Mouse (Mus musculus) kidney, postnatal 0 days (tissue): ENCODE results near the gene Ehbp1l1. TPM values are rescaled to one million over a fixed set of nuclear protein-coding genes. Genes with fewer than 3 reads are reported as not detected.

Experiments
- ATAC-seq: fragments of 200-750 bp; cut with Nextera tagmentation; replicated peaks from 2 replicates; pipeline ENCODE4 v1.8.0; 2017; ENCODE audit warnings: low read depth, moderate number of reproducible peaks, moderate TSS enrichment, moderate library complexity; ENCODE audit not compliant: low FRiP score
- DNase-seq: peaks from one replicate; pipeline ENCODE4 v3.0.0-alpha.2; 2016; ENCODE audit warnings: low spot score
- H3K27ac ChIP-seq: fragments of 300-500 bp; sonication (generic); 2 replicates; pipeline ENCODE4 v1.5.1; 2014; ENCODE audit warnings: mild to moderate bottlenecking
- H3K27me3 ChIP-seq: fragments of 300-500 bp; sonication (generic); 2 replicates; pipeline ENCODE4 v1.6.1; 2014; ENCODE audit warnings: low read length, mixed read lengths; ENCODE audit not compliant: insufficient read depth
- H3K36me3 ChIP-seq: fragments of 300-500 bp; sonication (generic); 2 replicates; pipeline ENCODE4 v1.6.1; 2014; ENCODE audit warnings: low read length, mixed read lengths; ENCODE audit not compliant: insufficient read depth
- H3K4me1 ChIP-seq: fragments of 300-500 bp; sonication (generic); replicated peaks from 2 replicates; pipeline ENCODE4 v1.6.1; 2014; ENCODE audit warnings: antibody characterized with exemption, low read length, mixed read lengths; ENCODE audit not compliant: insufficient read depth
- H3K4me2 ChIP-seq: fragments of 300-500 bp; sonication (generic); 2 replicates; pipeline ENCODE4 v1.6.1; 2014; ENCODE audit warnings: mild to moderate bottlenecking, low read length, moderate library complexity, mixed read lengths
- H3K4me3 ChIP-seq: fragments of 300-500 bp; sonication (generic); replicated peaks from 2 replicates; pipeline ENCODE4 v1.5.1; 2014; ENCODE audit warnings: low read depth, low read length
- H3K9ac ChIP-seq: fragments of 300-500 bp; sonication (generic); 2 replicates; pipeline ENCODE4 v1.6.1; 2014; ENCODE audit warnings: low read depth, low read length
- H3K9me3 ChIP-seq: fragments of 300-500 bp; sonication (generic); replicated peaks from 2 replicates; pipeline ENCODE4 v1.6.1; 2016; ENCODE audit warnings: low read length, inconsistent platforms, mixed read lengths
- CTCF ChIP-seq: IDR thresholded peaks from 2 replicates; pipeline ENCODE4 v1.5.1; 2016; ENCODE audit warnings: antibody characterized with exemption, low read depth, mild to moderate bottlenecking, moderate library complexity
- WGBS: fragments of 180-500 bp; shearing (Covaris S2); extraction: QIAGEN DNeasy Blood & Tissue Kit; methylation state at CpG from one replicate; pipeline ENCODE4 v1.1.7; 2014; 5-methylcytosine and 5-hydroxymethylcytosine counted together
- polyA plus RNA-seq: library from polyadenylated mRNA; unstranded; fragments of >200 nt; fragmentation: Nextera tagmentation; extraction: Ambion mirVana; gene quantifications from 2 replicates; pipeline ENCODE4 v1.2.1, GENCODE M21; 2015

Ehbp1l1 gene
- polyA plus RNA-seq, 1 experiment from 2014 or later, result 14.3 TPM

DNA sequence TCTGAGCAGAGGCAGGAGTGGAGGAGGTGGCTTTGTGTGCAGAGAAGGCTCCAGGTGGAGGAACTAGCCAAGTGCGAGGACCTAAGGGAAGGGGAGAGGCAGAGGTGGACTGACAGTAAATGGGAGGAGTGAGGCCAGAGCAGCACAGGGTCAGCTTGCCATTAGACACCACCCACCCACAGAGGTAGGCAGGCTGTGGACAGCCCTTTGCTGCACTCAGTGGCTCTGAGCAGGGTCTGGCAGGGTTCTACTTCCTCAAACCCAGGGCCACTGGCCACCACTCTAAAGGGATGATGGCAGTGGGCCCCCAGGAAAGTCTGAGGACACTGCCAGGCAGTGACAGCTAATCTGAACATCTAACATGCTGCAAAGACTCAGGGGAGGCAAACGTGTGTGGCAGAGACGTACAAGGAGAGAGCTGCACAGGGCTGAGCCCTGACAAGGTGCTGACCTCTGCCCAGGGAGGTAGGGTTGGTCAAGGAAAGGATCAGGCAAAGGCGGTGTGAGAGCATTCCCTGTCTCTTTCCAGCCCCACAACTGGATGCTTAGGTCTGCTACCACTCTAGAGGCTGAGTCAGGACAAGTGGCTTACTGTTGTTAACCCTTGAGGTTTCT lies 2.1 kb downstream of the Ehbp1l1 start:
- ATAC-seq, result no peak

DNA sequence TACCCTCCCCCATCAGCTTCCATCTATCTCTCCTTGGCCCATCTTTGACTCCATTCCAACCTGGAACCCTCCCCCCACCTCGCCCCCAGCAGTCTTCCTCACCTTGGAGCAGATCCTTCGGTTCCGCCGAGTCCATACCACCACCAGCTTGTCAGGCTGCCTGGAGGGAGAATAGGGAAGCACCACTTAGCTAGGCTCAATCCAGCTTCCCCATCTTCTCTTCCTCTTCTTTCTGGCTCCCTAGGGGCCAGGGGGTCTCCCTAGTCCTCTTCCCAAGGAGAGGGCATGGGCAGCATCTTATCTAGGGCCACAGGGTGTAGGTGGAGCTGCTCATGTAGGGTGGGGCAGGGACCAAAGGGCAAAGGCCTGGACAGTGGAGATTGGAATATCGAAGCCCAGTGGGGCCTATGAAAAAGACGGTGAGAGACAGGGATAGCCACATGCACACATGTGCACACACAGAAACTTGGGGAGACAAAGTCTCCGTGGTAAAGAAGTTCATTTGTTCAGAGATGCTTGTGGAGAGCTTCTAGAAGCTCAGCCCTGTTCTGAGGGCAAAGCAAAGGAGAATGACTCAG lies 3.2 kb downstream of the Ehbp1l1 start:
- no peak overlapping the region for H3K27ac ChIP-seq
- no peak overlapping the region for H3K4me2 ChIP-seq
- WGBS, result 89% methylated on average over 7 of the region's 7 CpGs
- no peak for ATAC-seq
- no peak overlapping the region for H3K4me3 ChIP-seq
- peaks cover 25% of the 10 kb centered on the region for H3K36me3 ChIP-seq
- no peak for DNase-seq
- TF ChIP-seq CTCF, result no peak
- H3K9me3 ChIP-seq, result no peaks in the 10 kb centered on the region
- H3K9ac ChIP-seq, result no peak overlapping the region
- peaks cover 20% of the 10 kb centered on the region; the same call in 1 of the 2 replicates for H3K4me1 ChIP-seq
- no peaks in the 10 kb centered on the region for H3K27me3 ChIP-seq

More for the DNA sequence above, 2.1 kb downstream of the Ehbp1l1 start:
- H3K9me3 ChIP-seq, result no peaks in the 10 kb centered on the region
- H3K4me2 ChIP-seq, result peak overlapping the region; percentile 70
- H3K4me1 ChIP-seq, result peaks cover 27% of the 10 kb centered on the region
- H3K27ac ChIP-seq, result no peak overlapping the region
- no peaks in the 10 kb centered on the region for H3K27me3 ChIP-seq
- TF ChIP-seq CTCF, result no peak
- peaks cover 23% of the 10 kb centered on the region for H3K36me3 ChIP-seq
- DNase-seq, result no peak
- no peak overlapping the region for H3K9ac ChIP-seq
- 0 out of 2 replicates have a peak overlapping the region, but pooled peaks have one; percentile 44 for H3K4me3 ChIP-seq
- WGBS, result 43% methylated on average over 4 of the region's 4 CpGs

DNA sequence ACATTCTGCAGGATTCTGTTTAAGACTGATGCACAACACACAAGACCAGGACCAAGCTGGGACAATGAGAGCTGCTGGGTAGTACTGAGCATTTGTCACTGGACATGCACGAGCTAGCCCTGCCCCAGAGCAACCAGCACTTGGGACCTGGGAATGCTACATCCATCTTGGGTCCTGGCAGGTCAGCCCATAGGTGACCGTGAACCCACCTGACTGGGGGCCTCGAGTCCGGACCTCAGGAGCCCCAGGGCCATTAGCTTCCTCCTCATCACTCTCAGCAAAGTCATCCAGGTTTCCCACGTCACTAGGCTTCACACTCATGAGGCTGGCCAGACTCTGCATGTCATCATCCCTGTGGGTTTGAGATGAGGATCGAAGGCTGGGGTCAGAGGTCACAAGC lies 4.9 kb downstream of the Ehbp1l1 start:
- Histone ChIP-seq H3K36me3 (peaks cover 25% of the 10 kb centered on the region), H3K9ac (no peak overlapping the region), H3K4me1 (0 out of 2 replicates have a peak, but pooled peaks cover 6% of the 10 kb centered on the region), H3K4me2 (no peak overlapping the region), H3K4me3 (no peak overlapping the region), H3K9me3 (no peaks in the 10 kb centered on the region), H3K27me3 (no peaks in the 10 kb centered on the region), H3K27ac (no peak overlapping the region)
- TF ChIP-seq CTCF, result no peak
- ATAC-seq, result no peak
- WGBS, result 89% methylated on average over 6 of the region's 6 CpGs
- DNase-seq, result no peak

DNA sequence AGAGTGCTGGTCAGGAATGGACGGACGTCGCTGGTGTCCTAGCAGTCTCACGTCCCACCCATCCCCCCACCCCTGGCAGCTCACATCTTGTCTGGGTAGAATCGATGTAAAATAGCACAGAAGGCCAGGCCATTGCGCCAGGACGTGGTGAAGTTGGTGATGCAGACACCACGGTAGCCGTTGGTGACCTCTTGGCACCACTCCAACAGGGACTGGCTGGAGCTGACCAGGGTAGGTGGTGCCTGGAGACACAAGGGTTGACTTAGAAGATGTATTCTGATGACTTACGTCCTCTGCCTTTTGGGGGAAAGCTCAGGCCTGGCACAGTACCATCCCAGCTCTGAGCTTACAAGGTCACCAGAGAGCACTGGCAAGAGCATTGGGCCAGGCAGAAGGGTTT lies 9.2 kb downstream of the Ehbp1l1 start:
- TF ChIP-seq CTCF, result no peak
- H3K4me2 ChIP-seq, result no peak overlapping the region
- H3K9ac ChIP-seq, result no peak overlapping the region
- peaks cover 3% of the 10 kb centered on the region; the same call in 1 of the 2 replicates for H3K4me1 ChIP-seq
- H3K36me3 ChIP-seq, result peaks cover 25% of the 10 kb centered on the region
- no peak overlapping the region for H3K27ac ChIP-seq
- no peaks in the 10 kb centered on the region for H3K9me3 ChIP-seq
- no peaks in the 10 kb centered on the region for H3K27me3 ChIP-seq
- DNase-seq (no peak), ATAC-seq (no peak)
- WGBS, result 62% methylated on average over 10 of the region's 10 CpGs
- no peak overlapping the region for H3K4me3 ChIP-seq

DNA sequence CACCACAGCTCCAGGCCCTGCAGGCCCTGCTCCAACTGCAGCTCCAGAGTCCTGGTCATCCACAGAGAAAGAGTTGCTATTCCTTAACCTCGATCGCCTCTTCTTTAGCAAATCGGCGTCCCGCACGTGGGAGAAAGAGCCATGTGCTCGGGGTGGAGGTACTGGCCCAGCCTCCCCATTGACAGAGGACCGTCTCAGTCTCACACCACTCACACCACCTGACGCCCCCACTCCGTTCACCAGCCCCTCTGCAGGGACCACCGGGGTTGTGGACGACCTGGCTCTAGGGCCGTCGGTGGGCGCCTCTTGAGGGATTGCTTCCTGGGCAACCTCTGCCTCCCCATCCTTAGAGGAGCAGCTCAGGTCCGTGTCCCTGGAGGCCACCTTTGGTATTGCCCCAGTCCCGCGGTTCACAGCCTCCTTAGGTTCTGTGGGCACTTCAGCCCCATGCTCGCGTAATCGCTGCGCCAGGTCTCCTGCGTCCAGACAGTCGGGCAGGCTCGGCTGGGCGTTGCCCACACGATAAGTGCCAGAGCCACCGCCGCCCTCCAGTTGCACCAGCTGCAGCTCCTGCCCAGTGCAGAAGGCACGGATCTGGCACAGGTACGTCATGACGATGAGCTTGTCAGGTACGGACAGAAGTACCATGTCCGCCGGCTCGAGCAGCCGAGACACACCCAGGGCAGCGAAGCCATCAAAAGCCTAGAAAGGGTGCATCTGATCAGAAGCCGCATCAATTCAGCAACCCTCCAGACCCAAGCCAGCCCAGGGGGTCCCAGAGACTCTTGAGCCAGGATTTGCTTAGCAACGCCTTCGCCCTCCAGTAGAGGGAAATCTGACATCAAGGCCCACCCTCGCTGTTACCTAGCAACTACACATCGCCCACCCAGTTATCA lies 10.1 kb downstream of the Ehbp1l1 start:
- H3K4me2 ChIP-seq, result peak overlapping the region; percentile 50
- no peaks in the 10 kb centered on the region for H3K27me3 ChIP-seq
- WGBS, result 36% methylated on average over 43 of the region's 43 CpGs
- H3K4me1 ChIP-seq, result peaks cover 3% of the 10 kb centered on the region; the same call in 1 of the 2 replicates
- peaks cover 21% of the 10 kb centered on the region for H3K36me3 ChIP-seq
- no peaks in the 10 kb centered on the region for H3K9me3 ChIP-seq
- peak overlapping the region; percentile 4; the same call in 1 of the 2 replicates for H3K4me3 ChIP-seq
- no peak overlapping the region for H3K27ac ChIP-seq
- TF ChIP-seq CTCF, result peak; percentile 51
- H3K9ac ChIP-seq, result no peak overlapping the region
- ATAC-seq (peak; percentile 61; the same call in 1 of the 2 replicates), DNase-seq (peak; percentile 48)

DNA sequence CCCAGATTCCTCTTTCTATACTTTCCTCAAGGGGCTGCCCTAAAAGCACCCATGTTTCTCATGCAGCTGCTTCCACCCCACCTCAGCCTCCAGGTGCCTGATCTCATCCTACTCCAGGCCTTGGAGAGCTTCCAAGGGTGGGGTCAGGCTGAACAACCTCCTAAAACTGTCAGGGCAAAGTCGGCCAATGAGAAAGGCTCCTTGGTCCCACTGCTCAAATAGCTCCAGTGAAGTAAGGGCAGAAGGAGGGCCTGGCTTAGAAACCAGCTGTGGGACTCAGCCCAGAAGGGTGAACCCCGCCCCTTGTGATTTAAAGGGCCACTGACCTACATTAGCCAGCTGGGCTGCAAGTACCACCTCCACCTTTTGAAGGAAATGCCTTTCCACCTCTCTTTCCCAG lies 12.4 kb downstream of the Ehbp1l1 start:
- peaks cover 3% of the 10 kb centered on the region; the same call in 1 of the 2 replicates for H3K4me1 ChIP-seq
- H3K4me2 ChIP-seq, result no peak overlapping the region; the same call in 1 of the 2 replicates
- H3K4me3 ChIP-seq, result no peak overlapping the region
- peaks cover 8% of the 10 kb centered on the region; the same call in 1 of the 2 replicates for H3K36me3 ChIP-seq
- WGBS, result 6% methylated on average over 2 of the region's 2 CpGs
- no peak overlapping the region for H3K9ac ChIP-seq
- peak overlapping the region; percentile 39; the same call in 1 of the 2 replicates for H3K27ac ChIP-seq
- no peaks in the 10 kb centered on the region for H3K27me3 ChIP-seq
- ATAC-seq (peak; percentile 53), DNase-seq (peak; percentile 88)
- H3K9me3 ChIP-seq, result no peaks in the 10 kb centered on the region
- TF ChIP-seq CTCF, result no peak
